Mouse (Mus musculus) neural tube, embryonic 12.5 days (tissue): ENCODE results near the gene Eif2b5. TPM values are rescaled to one million over a fixed set of nuclear protein-coding genes. Genes with fewer than 3 reads are reported as not detected.
"Not testable (repeated sequence)": the region's sequence is repeated elsewhere in the genome, so short reads cannot be mapped to it uniquely, and the experiment has no call there.

Experiments used
- ATAC-seq: fragments of 200-750 bp; cut with Nextera tagmentation; 2 replicates; pipeline ENCODE4 v1.8.0; 2017; ENCODE audit warnings: low read depth, mild to moderate bottlenecking, moderate TSS enrichment, moderate library complexity; ENCODE audit not compliant: low FRiP score
- H3K27ac ChIP-seq: fragments of 300-500 bp; sonication (generic); 2 replicates; pipeline ENCODE4 v1.5.1; 2016
- H3K27me3 ChIP-seq: fragments of 300-500 bp; sonication (generic); replicated peaks from 2 replicates; pipeline ENCODE4 v1.6.1; 2016; ENCODE audit warnings: mild to moderate bottlenecking
- H3K36me3 ChIP-seq: fragments of 300-500 bp; sonication (generic); 2 replicates; pipeline ENCODE4 v1.6.1; 2016; ENCODE audit warnings: mild to moderate bottlenecking
- H3K4me1 ChIP-seq: fragments of 300-500 bp; sonication (generic); 2 replicates; pipeline ENCODE4 v1.6.1; 2016
- H3K4me2 ChIP-seq: fragments of 300-500 bp; sonication (generic); replicated peaks from 2 replicates; pipeline ENCODE4 v1.6.1; 2016; ENCODE audit warnings: mild to moderate bottlenecking
- H3K4me3 ChIP-seq: fragments of 300-500 bp; sonication (generic); 2 replicates; pipeline ENCODE4 v1.5.1; 2016
- H3K9ac ChIP-seq: fragments of 300-500 bp; sonication (generic); 2 replicates; pipeline ENCODE4 v1.6.1; 2016; ENCODE audit warnings: mild to moderate bottlenecking
- H3K9me3 ChIP-seq: fragments of 300-500 bp; sonication (generic); 2 replicates; pipeline ENCODE4 v1.6.1; 2016; ENCODE audit warnings: mild to moderate bottlenecking
- WGBS: fragments of 180-500 bp; shearing (Covaris S2); methylation state at CpG from one replicate; pipeline ENCODE4 v1.1.7; 2016; 5-methylcytosine and 5-hydroxymethylcytosine counted together
- polyA plus RNA-seq: library from polyadenylated mRNA; unstranded; fragments of >200 nt; fragmentation: Nextera tagmentation; extraction: Ambion mirVana; gene quantifications from 2 replicates; pipeline ENCODE4 v1.2.1, GENCODE M21; 2016

Eif2b5 gene
- 121 and 125 TPM in 2 replicates for polyA plus RNA-seq

GRCm38 (mm10) chr16:20498677-20499475 lies at the start of gene Eif2b5:
TSS of gene Eif2b5 (plus strand) at chr16:20498817.
- no peaks in the 10 kb centered on the region for H3K9me3 ChIP-seq
- peak within 1 kb of the TSS; percentile 90 for H3K9ac ChIP-seq
- peak; percentile 93 for ATAC-seq

GRCm38 (mm10) chr16:20451774-20452173 lies 46.8 kb upstream of the Eif2b5 start:
- no peak for ATAC-seq
- H3K27me3 ChIP-seq: no peaks in the 10 kb centered on the region
- no peaks in the 10 kb centered on the region for H3K9me3 ChIP-seq
- no peak overlapping the region for H3K4me3 ChIP-seq
- H3K9ac ChIP-seq: no peak overlapping the region
- H3K4me1 ChIP-seq: no peaks in the 10 kb centered on the region
- H3K27ac ChIP-seq: no peak overlapping the region
- 72% methylated on average over 6 of the region's 6 CpGs for WGBS
- no peak overlapping the region for H3K4me2 ChIP-seq
- no peaks in the 10 kb centered on the region for H3K36me3 ChIP-seq

More at GRCm38 (mm10) chr16:20498677-20499475, at the start of gene Eif2b5:
- peaks cover 32% of the 10 kb centered on the region for H3K36me3 ChIP-seq
- peak within 1 kb of the TSS; percentile 74 for H3K27ac ChIP-seq
- WGBS: under 1% methylated on average over 49 of the region's 49 CpGs
- H3K4me1 ChIP-seq: peaks cover 12% of the 10 kb centered on the region
- peak within 1 kb of the TSS; percentile 81 for H3K4me2 ChIP-seq
- H3K4me3 ChIP-seq: peak within 1 kb of the TSS; percentile 87
- H3K27me3 ChIP-seq: peaks cover 4% of the 10 kb centered on the region; the same call in 1 of the 2 replicates

- Histone ChIP-seq H3K9me3 (no peaks in the 10 kb centered on the region), H3K4me1 (no peaks in the 10 kb centered on the region), H3K27ac (no peak overlapping the region), H3K4me2 (no peak overlapping the region), H3K4me3 (no peak overlapping the region), H3K36me3 (no peaks in the 10 kb centered on the region), H3K9ac (no peak overlapping the region), H3K27me3 (no peaks in the 10 kb centered on the region)
- 93% methylated on average over 6 of the region's 6 CpGs for WGBS
- ATAC-seq: no peak
These were observed 44.4 kb upstream of the Eif2b5 start for GRCm38 (mm10) chr16:20454155-20454654.

GRCm38 (mm10) chr16:20456106-20456505 lies 42.5 kb upstream of the Eif2b5 start:
- no peaks in the 10 kb centered on the region for H3K27me3 ChIP-seq
- ATAC-seq: no peak
- no peak overlapping the region for H3K4me2 ChIP-seq
- no peaks in the 10 kb centered on the region for H3K36me3 ChIP-seq
- no peak overlapping the region for H3K4me3 ChIP-seq
- 0% methylated on average over 1 of the region's 1 CpGs for WGBS
- no peaks in the 10 kb centered on the region for H3K4me1 ChIP-seq
- H3K27ac ChIP-seq: no peak overlapping the region
- no peaks in the 10 kb centered on the region for H3K9me3 ChIP-seq
- no peak overlapping the region for H3K9ac ChIP-seq

GRCm38 (mm10) chr16:20458736-20459135 lies 39.9 kb upstream of the Eif2b5 start:
- H3K36me3 ChIP-seq: not testable (repeated sequence)

GRCm38 (mm10) chr16:20464725-20465124 lies 33.9 kb upstream of the Eif2b5 start:
- no peak for ATAC-seq
- no peaks in the 10 kb centered on the region for H3K27me3 ChIP-seq
- H3K36me3 ChIP-seq: no peaks in the 10 kb centered on the region
- no peak overlapping the region for H3K4me2 ChIP-seq
- H3K9me3 ChIP-seq: no peaks in the 10 kb centered on the region
- H3K27ac ChIP-seq: no peak overlapping the region
- no peak overlapping the region for H3K4me3 ChIP-seq
- H3K9ac ChIP-seq: no peak overlapping the region
- H3K4me1 ChIP-seq: no peaks in the 10 kb centered on the region

More at GRCm38 (mm10) chr16:20458736-20459135, 39.9 kb upstream of the Eif2b5 start:
- 92% methylated on average over 5 of the region's 5 CpGs for WGBS
- H3K9ac ChIP-seq, H3K27me3 ChIP-seq, H3K27ac ChIP-seq, ATAC-seq, H3K4me3 ChIP-seq, H3K9me3 ChIP-seq, H3K4me1 ChIP-seq, H3K4me2 ChIP-seq: not testable (repeated sequence)

GRCm38 (mm10) chr16:20470981-20471380 lies 27.6 kb upstream of the Eif2b5 start:
- Histone ChIP-seq H3K36me3 (no peaks in the 10 kb centered on the region), H3K27ac (no peak overlapping the region), H3K4me2 (no peak overlapping the region), H3K4me1 (no peaks in the 10 kb centered on the region), H3K27me3 (no peaks in the 10 kb centered on the region), H3K9me3 (no peaks in the 10 kb centered on the region), H3K4me3 (no peak overlapping the region), H3K9ac (no peak overlapping the region)
- ATAC-seq: no peak
- 93% methylated on average over 2 of the region's 2 CpGs for WGBS

DNA sequence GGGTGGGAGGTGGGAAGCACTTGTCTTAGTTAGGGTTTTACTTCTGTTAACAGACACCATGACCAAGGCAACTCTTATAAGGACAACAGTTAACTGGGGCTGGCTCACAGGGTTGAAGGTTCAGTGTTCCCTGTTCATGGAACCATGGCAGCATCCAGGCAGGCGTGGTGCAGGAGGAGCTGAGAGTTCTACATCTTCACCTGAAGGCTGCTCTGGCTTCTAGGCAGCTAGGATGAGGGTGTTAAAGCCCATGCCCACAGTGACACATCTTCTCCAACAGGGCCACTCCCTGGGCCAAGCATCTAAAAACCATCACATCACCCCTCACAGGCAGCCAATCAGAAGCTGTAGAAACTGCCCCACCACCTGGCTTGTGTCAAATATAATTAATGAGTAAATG lies 26.9 kb upstream of the Eif2b5 start:
- Histone ChIP-seq H3K9ac (no peak overlapping the region), H3K36me3 (no peaks in the 10 kb centered on the region), H3K4me3 (no peak overlapping the region), H3K27ac (no peak overlapping the region), H3K27me3 (no peaks in the 10 kb centered on the region), H3K9me3 (no peaks in the 10 kb centered on the region), H3K4me2 (no peak overlapping the region), H3K4me1 (no peaks in the 10 kb centered on the region)
- 88% methylated on average over 1 of the region's 1 CpGs for WGBS
- no peak for ATAC-seq

GRCm38 (mm10) chr16:20473748-20474147 lies 24.9 kb upstream of the Eif2b5 start:
- ATAC-seq: no peak
- Histone ChIP-seq H3K9me3 (no peaks in the 10 kb centered on the region), H3K27me3 (no peaks in the 10 kb centered on the region), H3K4me1 (peaks cover 8% of the 10 kb centered on the region; the same call in 1 of the 2 replicates), H3K27ac (no peak overlapping the region), H3K4me3 (no peak overlapping the region), H3K36me3 (no peaks in the 10 kb centered on the region), H3K4me2 (no peak overlapping the region), H3K9ac (no peak overlapping the region)
- WGBS: 87% methylated on average over 1 of the region's 1 CpGs

GRCm38 (mm10) chr16:20474211-20474610 lies 24.4 kb upstream of the Eif2b5 start:
- Histone ChIP-seq H3K9me3 (no peaks in the 10 kb centered on the region), H3K4me2 (no peak overlapping the region), H3K4me3 (no peak overlapping the region), H3K27me3 (no peaks in the 10 kb centered on the region), H3K36me3 (no peaks in the 10 kb centered on the region), H3K9ac (no peak overlapping the region), H3K4me1 (peaks cover 8% of the 10 kb centered on the region; the same call in 1 of the 2 replicates), H3K27ac (no peak overlapping the region)
- 95% methylated on average over 8 of the region's 8 CpGs for WGBS
- no peak for ATAC-seq

GRCm38 (mm10) chr16:20474786-20475185 lies 23.8 kb upstream of the Eif2b5 start:
- H3K4me2 ChIP-seq: no peak overlapping the region
- H3K4me1 ChIP-seq: peaks cover 8% of the 10 kb centered on the region; the same call in 1 of the 2 replicates
- H3K4me3 ChIP-seq: no peak overlapping the region
- ATAC-seq: no peak
- no peaks in the 10 kb centered on the region for H3K27me3 ChIP-seq
- no peak overlapping the region for H3K27ac ChIP-seq
- no peak overlapping the region for H3K9ac ChIP-seq
- H3K36me3 ChIP-seq: no peaks in the 10 kb centered on the region
- 83% methylated on average over 6 of the region's 6 CpGs for WGBS
- H3K9me3 ChIP-seq: no peaks in the 10 kb centered on the region

- ATAC-seq: no peak
- 87% methylated on average over 1 of the region's 1 CpGs for WGBS
- H3K36me3 ChIP-seq: no peaks in the 10 kb centered on the region
- H3K9me3 ChIP-seq: no peaks in the 10 kb centered on the region
- no peak overlapping the region for H3K4me3 ChIP-seq
- H3K4me1 ChIP-seq: peaks cover 8% of the 10 kb centered on the region; the same call in 1 of the 2 replicates
- H3K27me3 ChIP-seq: no peaks in the 10 kb centered on the region
- no peak overlapping the region for H3K4me2 ChIP-seq
- H3K27ac ChIP-seq: no peak overlapping the region
- H3K9ac ChIP-seq: no peak overlapping the region
These were observed 23.3 kb upstream of the Eif2b5 start for GRCm38 (mm10) chr16:20475335-20475734.
